Mouse (Mus musculus): Measurements from ENCODE around the gene Gucy2c. TPM values are rescaled to one million over a fixed set of nuclear protein-coding genes. Genes with fewer than 3 reads are reported as not detected.

Gucy2c gene
- polyA plus RNA-seq (2012; rRNA removed): 0.26 and 0.34 TPM in 2 replicates

GRCm38 (mm10) chr6:136781377-136781986 lies at the start of gene Gucy2c:
Gene Gucy2c, minus strand, starts transcription at chr6:136781765.
- no peak for TF ChIP-seq CTCF (IDR thresholded peaks at IDR 0.05; ENCODE audit: borderline replicate concordance, extremely low read depth, insufficient read depth, insufficient read length)
- TF ChIP-seq POLR2A (IDR thresholded peaks at IDR 0.05; ENCODE audit: borderline replicate concordance, extremely low read depth, insufficient read depth, insufficient read length, poor library complexity, severe bottlenecking): no peak
- DNase-seq (ENCODE audit: low read depth): no peak

DNA sequence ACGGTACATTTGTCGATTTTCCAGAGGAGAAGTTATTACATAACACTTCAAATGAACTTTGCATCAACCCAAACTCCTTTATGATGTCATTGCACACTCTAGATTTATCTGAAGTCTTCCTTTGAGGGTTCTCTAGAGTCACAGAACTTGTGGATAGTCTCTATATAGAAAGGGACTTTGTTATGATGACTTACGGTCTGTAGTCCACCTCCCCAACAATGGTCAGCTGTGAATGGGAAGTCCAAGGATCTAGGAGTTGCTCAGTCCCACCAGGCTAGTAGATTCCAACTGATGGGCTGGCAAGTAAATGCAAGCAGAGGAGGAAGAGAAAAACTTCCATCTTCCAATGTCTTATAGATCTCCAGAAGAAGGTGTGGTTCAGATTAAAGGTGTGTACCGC lies 47.1 kb upstream of the Gucy2c start:
- TF ChIP-seq CTCF (IDR thresholded peaks at IDR 0.05; ENCODE audit: borderline replicate concordance, extremely low read depth, insufficient read depth, insufficient read length): no peak
- TF ChIP-seq POLR2A (IDR thresholded peaks at IDR 0.05; ENCODE audit: borderline replicate concordance, extremely low read depth, insufficient read depth, insufficient read length, poor library complexity, severe bottlenecking): no peak

GRCm38 (mm10) chr6:136827881-136828561 lies 46.5 kb upstream of the Gucy2c start, which contains the start of gene Wbp11:
Gene Wbp11, minus strand, starts transcription at chr6:136828233.
- peak; percentile 100 for DNase-seq (ENCODE audit: low read depth)
- no peak; the same call in 1 of the 2 replicates for TF ChIP-seq CTCF (IDR thresholded peaks at IDR 0.05; ENCODE audit: borderline replicate concordance, extremely low read depth, insufficient read depth, insufficient read length)
- TF ChIP-seq POLR2A (IDR thresholded peaks at IDR 0.05; ENCODE audit: borderline replicate concordance, extremely low read depth, insufficient read depth, insufficient read length, poor library complexity, severe bottlenecking): peak; percentile 68; the same call in 1 of the 2 replicates

More for the DNA sequence above, 47.1 kb upstream of the Gucy2c start:
- no peak for DNase-seq (ENCODE audit: low read depth)

DNA sequence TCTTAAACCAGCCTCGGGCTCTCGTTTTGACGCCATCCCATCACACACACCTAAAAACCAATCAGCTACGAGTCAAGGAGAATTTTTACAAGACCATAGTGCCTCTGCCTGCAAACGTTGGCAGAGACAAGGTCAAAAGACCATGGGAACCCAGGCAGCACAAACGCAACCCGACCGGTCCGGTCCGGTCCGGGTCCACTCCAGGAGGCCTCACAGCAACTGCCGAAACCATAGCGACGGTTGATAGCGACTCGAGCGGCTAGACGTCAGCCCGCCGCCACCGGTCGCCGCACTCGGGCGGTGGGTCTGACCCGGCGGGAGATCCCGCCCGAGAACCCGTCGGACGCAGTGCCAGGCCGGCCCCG lies 45.9 kb upstream of the Gucy2c start, which contains the start of gene BC049715:
Gene BC049715 (plus strand): TSS at position 111 of the 365 bp plus-strand sequence.
- TF ChIP-seq POLR2A (IDR thresholded peaks at IDR 0.05; ENCODE audit: borderline replicate concordance, extremely low read depth, insufficient read depth, insufficient read length, poor library complexity, severe bottlenecking) (no peak), CTCF (IDR thresholded peaks at IDR 0.05; ENCODE audit: borderline replicate concordance, extremely low read depth, insufficient read depth, insufficient read length) (no peak)
- DNase-seq (ENCODE audit: low read depth): no peak

- TF ChIP-seq POLR2A (IDR thresholded peaks at IDR 0.05; ENCODE audit: borderline replicate concordance, extremely low read depth, insufficient read depth, insufficient read length, poor library complexity, severe bottlenecking): no peak
- TF ChIP-seq CTCF (IDR thresholded peaks at IDR 0.05; ENCODE audit: borderline replicate concordance, extremely low read depth, insufficient read depth, insufficient read length): no peak
- no peak for DNase-seq (ENCODE audit: low read depth)
Measured at GRCm38 (mm10) chr6:136827116-136827515, 45.6 kb upstream of the Gucy2c start.

- no peak for DNase-seq (ENCODE audit: low read depth)
- TF ChIP-seq CTCF (IDR thresholded peaks at IDR 0.05; ENCODE audit: borderline replicate concordance, extremely low read depth, insufficient read depth, insufficient read length) (no peak), POLR2A (IDR thresholded peaks at IDR 0.05; ENCODE audit: borderline replicate concordance, extremely low read depth, insufficient read depth, insufficient read length, poor library complexity, severe bottlenecking) (no peak)
Measured at GRCm38 (mm10) chr6:136824987-136825386, 43.4 kb upstream of the Gucy2c start.

DNA sequence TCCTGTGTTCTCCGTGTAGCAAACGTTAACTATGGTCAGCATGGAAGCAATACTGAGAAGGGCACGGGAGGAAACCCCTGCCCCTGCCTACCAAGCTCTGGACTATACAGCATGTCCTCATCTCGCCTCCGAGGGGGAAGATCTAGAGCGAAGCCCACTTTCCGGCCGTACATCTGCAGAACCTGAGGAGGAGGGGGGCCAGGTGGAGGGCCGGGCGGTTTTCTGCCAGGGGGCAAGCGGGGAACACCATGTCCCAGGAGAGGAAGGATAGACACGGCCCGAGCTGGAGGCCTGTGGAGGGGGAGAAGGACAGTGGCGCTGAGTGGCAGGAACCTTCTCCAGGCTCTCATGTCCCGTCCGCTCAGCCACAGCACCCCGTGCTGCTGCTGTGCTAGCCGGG lies 39.5 kb upstream of the Gucy2c start:
- no peak for TF ChIP-seq POLR2A (IDR thresholded peaks at IDR 0.05; ENCODE audit: borderline replicate concordance, extremely low read depth, insufficient read depth, insufficient read length, poor library complexity, severe bottlenecking)
- no peak for TF ChIP-seq CTCF (IDR thresholded peaks at IDR 0.05; ENCODE audit: borderline replicate concordance, extremely low read depth, insufficient read depth, insufficient read length)
- no peak for DNase-seq (ENCODE audit: low read depth)

DNA sequence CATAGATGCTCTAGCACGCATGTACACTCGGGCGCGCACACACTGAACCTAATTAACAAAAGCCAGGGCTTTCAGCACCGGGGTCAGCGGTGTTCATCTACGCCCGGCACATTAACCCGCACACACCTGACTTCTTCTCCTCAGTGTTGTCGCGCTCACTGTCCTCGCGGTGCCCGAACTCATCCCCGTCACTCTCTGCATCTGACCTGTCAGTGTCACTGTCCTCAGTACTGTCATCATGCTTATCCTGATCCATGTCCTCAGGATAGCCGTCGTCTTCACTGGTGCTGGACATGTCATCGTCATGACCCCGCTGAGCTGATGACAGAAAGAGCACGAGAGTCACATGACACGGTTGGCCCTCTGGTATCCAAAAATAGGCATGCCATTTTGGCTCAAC lies 38.8 kb upstream of the Gucy2c start:
- no peak for DNase-seq (ENCODE audit: low read depth)
- TF ChIP-seq POLR2A (IDR thresholded peaks at IDR 0.05; ENCODE audit: borderline replicate concordance, extremely low read depth, insufficient read depth, insufficient read length, poor library complexity, severe bottlenecking) (no peak), CTCF (IDR thresholded peaks at IDR 0.05; ENCODE audit: borderline replicate concordance, extremely low read depth, insufficient read depth, insufficient read length) (no peak)

- peak; percentile 69 for DNase-seq (ENCODE audit: low read depth)
- no peak for TF ChIP-seq CTCF (IDR thresholded peaks at IDR 0.05; ENCODE audit: borderline replicate concordance, extremely low read depth, insufficient read depth, insufficient read length)
- no peak for TF ChIP-seq POLR2A (IDR thresholded peaks at IDR 0.05; ENCODE audit: borderline replicate concordance, extremely low read depth, insufficient read depth, insufficient read length, poor library complexity, severe bottlenecking)
Measured at GRCm38 (mm10) chr6:136817549-136817948, 36.0 kb upstream of the Gucy2c start.

DNA sequence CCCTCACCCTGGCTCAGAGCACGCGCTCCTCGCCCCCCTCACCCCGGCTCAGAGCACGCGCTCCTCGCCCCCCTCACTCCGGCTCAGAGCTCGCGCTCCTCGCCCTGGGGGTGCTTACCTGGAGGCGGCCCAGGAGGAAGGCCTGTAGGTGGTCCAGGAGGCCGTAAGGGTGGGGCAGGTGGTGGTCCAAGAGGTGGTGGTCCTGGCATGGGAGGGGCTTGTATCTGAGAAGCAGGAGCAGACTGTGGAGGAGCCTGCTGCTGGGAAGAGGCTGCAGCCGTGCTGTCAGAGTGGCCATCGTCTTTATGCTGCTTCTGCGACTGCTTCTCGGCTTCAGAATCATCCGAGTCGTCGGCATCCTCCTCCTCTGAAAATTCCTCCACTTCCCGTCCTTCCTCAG lies 35.3 kb upstream of the Gucy2c start:
- TF ChIP-seq CTCF (IDR thresholded peaks at IDR 0.05; ENCODE audit: borderline replicate concordance, extremely low read depth, insufficient read depth, insufficient read length): no peak
- no peak for DNase-seq (ENCODE audit: low read depth)

DNA sequence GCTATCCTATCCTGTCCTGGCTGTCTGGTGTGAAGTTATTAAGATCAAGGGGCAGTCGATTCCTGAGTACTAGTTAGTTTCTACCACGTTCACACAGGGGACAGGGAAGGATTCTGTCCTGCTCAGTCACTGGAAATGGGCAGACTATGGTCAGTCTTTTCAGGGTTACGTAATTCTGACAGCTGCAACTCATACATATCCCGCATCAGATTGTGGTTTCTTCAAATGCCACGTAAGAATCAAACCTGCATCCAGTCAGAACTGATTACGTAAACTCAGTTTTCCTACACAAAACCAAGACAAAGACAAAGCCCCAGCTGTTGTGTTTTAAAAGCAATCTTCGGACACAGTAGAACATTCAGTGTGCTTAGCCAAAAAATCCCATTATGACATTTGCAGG lies 33.8 kb upstream of the Gucy2c start:
- TF ChIP-seq POLR2A (IDR thresholded peaks at IDR 0.05; ENCODE audit: borderline replicate concordance, extremely low read depth, insufficient read depth, insufficient read length, poor library complexity, severe bottlenecking) (no peak), CTCF (IDR thresholded peaks at IDR 0.05; ENCODE audit: borderline replicate concordance, extremely low read depth, insufficient read depth, insufficient read length) (no peak)
- no peak for DNase-seq (ENCODE audit: low read depth)

GRCm38 (mm10) chr6:136813117-136813516 lies 31.6 kb upstream of the Gucy2c start:
- no peak for TF ChIP-seq CTCF (IDR thresholded peaks at IDR 0.05; ENCODE audit: borderline replicate concordance, extremely low read depth, insufficient read depth, insufficient read length)
- no peak for TF ChIP-seq POLR2A (IDR thresholded peaks at IDR 0.05; ENCODE audit: borderline replicate concordance, extremely low read depth, insufficient read depth, insufficient read length, poor library complexity, severe bottlenecking)
- DNase-seq (ENCODE audit: low read depth): peak; percentile 18

All from brain, embryonic 14.5 days (tissue).